Mouse (Mus musculus): ENCODE results near the gene Mrps21.
"Not testable (repeated sequence)": the region's sequence is repeated elsewhere in the genome, so short reads cannot be mapped to it uniquely, and the experiment has no call there.

Gene Mrps21

GRCm38 (mm10) chr3:95871392-95871867 is at the start of gene Mrps21:
Gene Mrps21, minus strand, starts transcription at chr3:95871519.
- peak; percentile 88 for DNase-seq

- not testable (repeated sequence) for DNase-seq
These were observed 49.2 kb upstream of the Mrps21 start for GRCm38 (mm10) chr3:95920532-95920931.

DNA sequence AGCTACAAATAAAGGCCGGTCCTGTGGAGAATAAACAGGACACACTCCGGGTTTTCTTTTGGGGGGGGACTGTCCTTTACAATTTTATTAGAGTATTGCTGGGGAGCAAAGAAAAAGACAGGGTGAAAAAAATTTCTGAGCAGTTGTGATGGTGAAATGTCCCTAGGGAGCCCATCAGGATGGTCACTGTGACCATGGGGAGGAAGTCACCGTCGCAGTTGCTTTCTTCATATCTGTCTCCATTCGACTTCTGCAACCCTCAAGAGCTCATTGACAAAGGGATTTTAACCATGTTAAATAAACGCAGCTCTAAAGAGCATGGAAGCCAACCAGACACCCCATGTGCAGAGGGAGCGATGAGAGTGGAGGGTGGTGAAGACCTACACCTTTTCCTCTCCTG is 45.4 kb upstream of the Mrps21 start:
- DNase-seq: no peak

DNA sequence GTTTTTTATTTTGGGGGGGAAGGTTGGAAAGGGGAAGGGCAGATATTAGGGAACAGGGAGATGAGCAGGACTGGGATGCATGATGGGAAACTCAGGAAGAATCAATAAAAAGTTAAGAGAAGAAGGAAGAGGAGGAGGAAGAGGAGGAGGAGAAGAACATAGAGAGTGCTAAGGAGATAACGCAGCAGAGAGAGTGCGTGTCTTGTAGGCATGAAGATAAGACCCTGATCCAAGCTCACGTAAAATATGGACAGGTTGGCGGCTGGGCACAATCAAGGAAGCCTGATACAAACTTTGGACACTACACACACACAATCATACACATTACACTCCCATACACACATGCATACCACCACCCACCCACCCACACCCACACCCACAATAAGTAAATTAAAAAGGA is 43.4 kb upstream of the Mrps21 start:
- DNase-seq: no peak

DNA sequence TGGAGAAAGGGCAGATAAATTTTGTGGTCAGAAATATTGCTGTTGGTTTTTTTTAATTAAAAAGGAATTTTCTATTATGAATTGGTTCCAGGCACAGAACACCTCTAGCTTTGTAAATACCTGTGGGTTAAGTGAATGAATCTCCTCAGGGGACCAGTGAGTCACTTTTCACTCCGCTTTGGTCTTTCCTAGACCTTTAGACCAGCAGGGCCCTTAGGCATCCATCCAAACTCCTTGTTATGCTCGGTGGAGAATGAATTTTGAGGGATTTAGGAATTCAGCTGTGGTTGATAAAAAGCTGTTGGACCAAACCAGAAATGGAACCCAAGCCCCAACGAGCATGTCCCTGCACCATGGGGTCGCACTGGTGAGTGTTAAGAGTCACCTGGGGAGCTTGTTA is 36.3 kb upstream of the Mrps21 start:
- DNase-seq: no peak

DNA sequence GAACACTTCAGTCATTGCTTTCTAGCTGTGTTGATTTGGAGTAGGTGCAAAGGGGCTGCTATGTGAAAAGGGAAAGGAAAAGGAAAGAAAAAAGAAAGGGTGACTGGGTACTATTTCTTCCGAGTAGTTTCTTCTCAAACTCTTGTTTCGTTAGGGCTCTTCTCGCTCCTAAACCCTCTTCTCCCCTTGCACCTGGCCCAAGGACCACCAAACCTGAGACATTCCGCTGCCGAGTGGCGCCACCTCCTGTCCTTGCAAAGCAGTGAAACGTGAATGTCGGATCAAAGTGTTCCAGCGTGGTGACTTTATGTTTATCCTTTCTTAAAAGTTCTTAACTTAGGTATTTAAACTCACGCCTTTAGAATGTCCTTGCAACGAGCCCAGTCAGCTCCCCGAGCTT is 35.5 kb upstream of the Mrps21 start:
- peak; percentile 73 for DNase-seq

GRCm38 (mm10) chr3:95905940-95906492 is 34.7 kb upstream of the Mrps21 start:
- DNase-seq: peak; percentile 79

- DNase-seq: peak; percentile 82
These were observed 34.0 kb upstream of the Mrps21 start for GRCm38 (mm10) chr3:95905146-95905939.

DNA sequence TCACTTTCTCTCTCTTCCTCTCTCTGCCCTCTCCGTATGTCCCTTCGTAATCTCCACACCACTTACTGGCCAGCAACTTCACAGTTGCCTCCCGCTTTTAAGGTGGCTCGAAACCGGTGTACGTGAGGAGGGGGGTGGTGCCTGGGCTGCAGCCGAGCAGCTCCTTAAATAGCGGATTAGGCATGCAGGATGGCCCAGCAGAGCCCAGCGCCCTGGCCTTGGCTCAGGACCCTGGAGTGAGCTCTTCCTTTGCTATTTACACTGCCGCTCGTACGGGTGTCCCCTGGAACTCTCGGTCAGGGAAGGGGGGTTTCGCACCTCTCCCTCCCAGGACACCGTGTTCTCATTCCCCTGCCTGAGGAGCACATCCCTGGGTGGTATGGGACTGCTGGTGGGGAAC is 33.2 kb upstream of the Mrps21 start, which contains the start of gene Car14:
Gene Car14 (minus strand): TSS at position 124 of the 400 bp plus-strand sequence.
- DNase-seq: peak; percentile 15

DNA sequence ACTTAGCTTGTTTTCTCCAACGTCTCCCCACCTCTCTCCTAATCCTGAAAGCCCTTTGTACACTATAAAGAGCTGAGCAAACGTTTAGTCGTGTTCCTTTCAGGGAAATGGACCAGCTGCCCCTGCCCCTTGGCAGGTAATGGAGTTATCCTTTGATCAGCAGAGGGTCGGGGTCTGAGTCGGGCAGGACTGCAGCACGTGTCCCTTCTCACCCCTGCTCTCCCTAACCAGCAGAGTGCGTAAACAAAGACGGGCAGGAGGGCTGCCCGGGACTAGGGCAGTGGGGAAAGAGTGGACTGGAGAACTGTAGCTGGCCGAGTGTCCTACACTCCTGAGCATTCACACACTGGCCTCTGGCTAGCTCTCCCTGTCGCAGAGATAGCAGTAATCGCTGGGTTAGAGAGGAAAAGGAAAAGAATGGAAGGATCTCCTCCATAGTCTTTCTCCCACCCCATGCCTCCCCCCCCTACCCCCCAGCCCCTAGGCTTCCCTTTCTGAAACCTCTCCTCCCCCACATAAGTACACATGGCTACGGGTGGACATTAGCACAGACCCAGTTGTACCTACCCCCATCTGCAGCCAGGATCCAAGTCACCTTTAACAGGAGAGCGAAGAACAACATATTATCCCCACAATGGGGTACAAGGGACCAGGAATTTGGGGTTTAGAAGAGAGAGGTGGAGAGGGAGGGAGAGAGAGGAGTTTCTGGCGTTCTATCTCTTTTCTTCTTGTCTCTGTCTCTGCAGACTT is 32.6 kb upstream of the Mrps21 start:
- DNase-seq: no peak

DNA sequence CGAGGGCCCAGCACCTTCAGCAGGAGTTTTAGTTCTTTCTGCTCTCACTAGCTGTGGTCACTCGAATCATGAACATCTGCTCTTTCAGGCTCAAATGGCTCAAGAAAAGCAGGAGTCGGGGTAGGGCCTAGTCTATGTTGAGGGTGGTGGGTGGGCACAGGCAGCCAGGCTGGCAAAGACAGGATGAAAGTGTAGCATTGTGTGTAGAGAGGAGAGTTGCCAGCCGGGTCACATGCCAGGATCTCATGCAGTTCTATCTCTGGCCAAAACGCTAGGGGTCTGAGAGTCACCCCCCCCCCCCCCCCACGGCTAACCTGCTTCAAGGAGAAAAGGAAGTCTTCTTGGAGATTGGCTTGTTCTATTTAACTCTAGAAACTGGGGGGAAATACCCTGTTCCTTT is 31.3 kb upstream of the Mrps21 start:
- DNase-seq: no peak

DNA sequence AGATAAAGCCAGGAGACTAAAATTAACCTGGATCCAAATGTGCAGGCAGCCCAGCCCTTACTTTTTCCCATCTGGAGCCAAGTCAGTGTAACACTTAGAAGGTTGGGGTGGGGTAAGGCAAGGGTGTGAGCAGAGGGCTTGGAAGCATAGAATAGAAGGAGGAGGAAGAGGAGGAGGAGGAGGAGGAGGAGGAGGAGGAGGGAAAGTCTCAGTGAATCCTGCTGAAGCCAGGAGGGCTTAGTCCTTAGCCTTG is 31.0 kb upstream of the Mrps21 start:
- DNase-seq: no peak

DNA sequence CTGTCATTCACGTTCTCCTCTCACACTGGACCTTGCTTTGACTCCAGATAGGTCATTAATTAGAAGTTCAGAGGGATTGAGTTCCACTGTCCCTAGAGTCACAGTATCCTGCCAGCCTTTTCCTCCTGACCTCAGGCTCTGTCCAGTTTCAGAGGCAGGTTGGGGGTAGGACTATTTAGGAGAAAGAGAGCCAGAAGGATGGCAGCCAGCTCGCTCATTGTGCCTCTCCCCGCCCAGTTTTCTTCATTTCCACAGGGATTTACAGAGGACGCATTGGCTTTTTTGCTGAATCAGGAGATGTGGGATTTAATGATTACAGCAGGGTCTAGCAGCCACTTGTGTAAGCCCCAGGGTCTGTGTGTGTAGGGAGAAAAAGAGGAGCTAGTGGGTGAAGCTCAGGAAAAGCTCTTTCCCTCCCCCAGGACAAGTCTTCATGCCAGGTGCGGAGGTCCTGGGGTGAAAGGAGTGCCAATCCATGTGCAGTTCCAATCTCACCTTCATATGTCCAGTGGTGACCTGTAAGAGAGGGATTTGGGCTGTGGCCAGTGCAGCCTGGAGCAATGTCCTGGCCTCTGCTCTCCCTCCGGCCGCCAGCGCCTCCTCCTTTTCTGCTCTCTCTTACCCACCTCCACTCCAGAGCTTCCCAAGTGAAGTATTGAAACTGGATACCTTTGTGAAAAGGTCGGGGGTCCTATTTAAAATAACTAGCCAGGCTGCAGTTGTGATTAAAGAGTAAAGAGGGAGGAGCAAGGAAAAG is 30.5 kb upstream of the Mrps21 start:
- no peak for DNase-seq

GRCm38 (mm10) chr3:95899800-95900524 is 28.6 kb upstream of the Mrps21 start:
- DNase-seq: no peak

- DNase-seq: not testable (repeated sequence)
These were observed 24.2 kb upstream of the Mrps21 start for GRCm38 (mm10) chr3:95895501-95895900.

GRCm38 (mm10) chr3:95894317-95895160 is 23.2 kb upstream of the Mrps21 start:
- peak; percentile 87 for DNase-seq

DNA sequence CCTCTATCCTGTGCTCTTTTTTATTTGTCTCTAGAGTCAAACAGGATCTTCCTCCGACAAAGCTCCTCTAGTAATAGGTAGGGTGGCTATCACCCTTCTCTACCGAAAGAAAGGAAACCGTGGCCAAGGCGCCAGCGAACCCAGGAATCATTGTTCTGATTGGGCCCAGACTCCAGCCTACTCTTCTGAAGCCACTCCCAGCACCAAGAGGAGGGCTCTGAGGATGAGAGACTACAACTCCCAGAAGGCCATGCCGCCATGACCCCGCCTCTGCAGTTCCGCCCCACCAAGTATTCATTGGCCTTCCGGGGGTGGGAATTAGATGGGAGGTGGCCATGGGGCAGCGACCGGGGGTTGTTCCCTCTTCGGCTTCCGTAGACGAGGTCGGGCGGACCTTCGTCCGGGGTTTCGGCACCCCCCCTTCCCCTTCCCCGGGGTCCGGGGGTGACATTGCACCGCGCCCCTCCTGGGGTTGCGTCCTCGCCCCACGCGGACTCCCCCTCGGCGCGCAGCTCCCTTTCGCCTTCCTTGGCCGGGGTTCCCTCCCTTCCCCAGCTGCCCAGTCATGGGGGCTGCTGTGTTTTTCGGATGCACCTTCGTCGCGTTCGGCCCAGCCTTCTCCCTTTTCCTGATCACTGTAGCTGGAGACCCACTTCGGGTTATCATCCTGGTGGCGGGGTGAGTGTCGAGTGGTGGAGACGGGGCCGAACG is 22.4 kb upstream of the Mrps21 start, which contains the start of gene Aph1a:
Gene Aph1a (plus strand): TSS at position 364 of the 711 bp plus-strand sequence.
- peak; percentile 99 for DNase-seq

DNA sequence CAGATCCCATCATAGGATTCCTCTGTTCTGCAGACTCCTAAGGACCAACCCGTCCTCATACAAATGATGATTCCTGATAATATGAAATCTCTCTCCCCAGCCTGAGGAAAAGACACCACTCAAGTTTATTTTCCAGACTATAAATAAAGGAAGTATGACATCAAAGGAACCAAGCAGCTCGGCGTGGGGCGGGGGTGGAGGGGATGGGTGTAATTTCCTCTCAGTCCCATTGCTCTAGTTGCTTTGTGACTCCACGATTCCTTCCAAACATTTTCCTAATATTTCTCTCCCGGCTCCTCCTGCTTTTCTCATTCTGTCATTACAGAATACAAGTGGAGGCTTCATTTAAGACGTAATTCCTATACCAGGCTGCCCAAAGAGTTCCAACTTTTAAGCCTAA is 21.8 kb upstream of the Mrps21 start:
- peak; percentile 77 for DNase-seq

DNA sequence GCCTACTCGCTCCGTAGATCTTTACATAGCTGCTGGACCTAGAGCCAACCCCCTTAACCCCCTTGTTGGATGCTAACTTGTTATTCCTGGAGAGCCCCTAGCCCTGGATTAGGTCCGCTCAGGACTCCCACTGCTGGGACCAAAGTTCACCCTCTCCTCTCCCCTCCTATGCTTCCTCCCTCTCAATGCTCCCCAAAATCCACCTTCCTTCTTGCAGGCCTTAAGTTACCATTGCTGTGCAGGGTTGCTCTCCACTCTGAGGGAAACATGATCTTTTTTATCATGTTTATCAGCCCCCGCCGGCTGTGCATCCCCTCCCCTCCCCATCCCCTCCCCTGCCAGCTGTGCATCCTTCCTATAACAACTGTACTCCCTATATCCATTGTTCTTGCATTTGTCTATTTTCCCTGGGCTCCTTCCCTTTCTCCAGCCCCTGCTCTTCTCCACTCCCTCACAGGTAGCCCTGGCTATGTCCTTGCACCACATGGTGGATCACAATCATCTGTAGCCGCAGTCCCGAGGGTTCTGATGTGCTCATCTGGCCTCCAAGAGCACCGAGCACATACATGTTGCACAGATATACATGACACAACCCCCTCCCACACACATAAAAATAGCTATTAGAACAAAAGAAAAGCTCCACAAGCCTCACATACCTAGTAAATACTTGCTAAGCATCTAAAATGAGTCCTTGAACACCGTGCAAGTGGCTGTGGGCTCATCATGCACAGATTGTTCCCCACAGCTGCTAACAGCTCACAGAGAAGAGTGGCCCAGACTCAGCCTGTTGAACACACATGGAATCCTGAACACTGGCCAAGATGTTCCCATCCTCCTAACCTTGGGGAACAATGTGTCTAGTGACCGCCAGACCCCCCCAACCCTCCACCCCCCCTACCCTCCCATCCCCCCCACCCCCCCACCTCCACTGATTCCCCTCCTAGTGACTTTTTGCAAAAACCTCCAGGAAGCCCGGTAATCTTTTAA is 21.0 kb upstream of the Mrps21 start:
- DNase-seq: peak; percentile 70

Data from lung, postnatal 36 days (tissue).